Comparison of ENCODE assay signal across 1 mouse cellular context in the genomic region with DNA sequence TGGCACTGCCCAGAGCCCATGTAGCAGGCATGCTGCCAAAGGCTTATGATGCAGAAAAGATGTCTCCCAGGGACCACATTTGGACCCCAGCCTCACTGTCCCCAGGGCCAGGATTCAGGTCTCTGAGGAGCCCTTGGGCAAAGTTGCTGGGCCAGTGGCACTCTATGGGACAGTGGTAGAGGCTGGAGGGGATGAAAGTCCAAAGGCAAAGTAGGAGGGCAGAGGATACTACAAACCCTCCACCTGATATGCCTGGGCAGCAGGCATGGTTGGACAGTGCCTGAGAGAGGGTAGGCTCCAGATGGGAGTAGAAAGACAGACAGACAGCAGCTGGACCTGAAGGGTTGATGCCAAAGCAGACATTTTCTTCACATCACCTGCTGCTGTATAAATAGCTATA.
TF ChIP-seq lines count a peak whose summit lies in the region.

No protein-coding gene starts in this region.

TF ChIP-seq in C2C12, 6 proteins besides CTCF, POLR2A, EP300 and RAD21:
- no peak for TF ChIP-seq CEBPB (IDR thresholded peaks at IDR 0.05; ENCODE audit: low read depth)
- peak; percentile 23 for TF ChIP-seq MYOD1 (IDR thresholded peaks at IDR 0.05; ENCODE audit: control insufficient read depth, insufficient read length, low read depth)
